Mouse (Mus musculus) liver, embryonic 12.5 days (tissue): Measurements from ENCODE around the gene Dlg2. TPM values are rescaled to one million over a fixed set of nuclear protein-coding genes. Genes with fewer than 3 reads are reported as not detected.

ENCODE experiments used
- ATAC-seq: fragments of 200-750 bp; cut with Nextera tagmentation; 2 replicates; pipeline ENCODE4 v1.8.0; 2017; ENCODE audit warnings: moderate number of reproducible peaks, mild to moderate bottlenecking, moderate library complexity
- H3K27ac ChIP-seq: fragments of 300-500 bp; sonication (generic); 2 replicates; pipeline ENCODE4 v1.5.1; 2016; ENCODE audit warnings: mild to moderate bottlenecking
- H3K27me3 ChIP-seq: fragments of 300-500 bp; sonication (generic); replicated peaks from 2 replicates; pipeline ENCODE4 v1.6.1; 2016; ENCODE audit warnings: mild to moderate bottlenecking, moderate library complexity
- H3K36me3 ChIP-seq: fragments of 300-500 bp; sonication (generic); 2 replicates; pipeline ENCODE4 v1.6.1; 2016; ENCODE audit warnings: mild to moderate bottlenecking, moderate library complexity
- H3K4me1 ChIP-seq: fragments of 300-500 bp; sonication (generic); 2 replicates; pipeline ENCODE4 v1.6.1; 2016
- H3K4me2 ChIP-seq: fragments of 300-500 bp; sonication (generic); 2 replicates; pipeline ENCODE4 v1.6.1; 2016; ENCODE audit warnings: mild to moderate bottlenecking, moderate library complexity
- H3K4me3 ChIP-seq: fragments of 300-500 bp; sonication (generic); 2 replicates; pipeline ENCODE4 v1.5.1; 2016; ENCODE audit warnings: mild to moderate bottlenecking, moderate library complexity
- H3K9ac ChIP-seq: fragments of 300-500 bp; sonication (generic); 2 replicates; pipeline ENCODE4 v1.6.1; 2016; ENCODE audit warnings: mild to moderate bottlenecking, moderate library complexity
- H3K9me3 ChIP-seq: fragments of 300-500 bp; sonication (generic); replicated peaks from 2 replicates; pipeline ENCODE4 v1.6.1; 2016; ENCODE audit warnings: mild to moderate bottlenecking, moderate library complexity
- WGBS: fragments of 180-500 bp; shearing (Covaris S2); methylation state at CpG from one replicate; pipeline ENCODE4 v1.1.7; 2016; ENCODE audit not compliant: insufficient replicate concordance; 5-methylcytosine and 5-hydroxymethylcytosine counted together
- polyA plus RNA-seq: library from polyadenylated mRNA; unstranded; fragments of >200 nt; fragmentation: Nextera tagmentation; extraction: Ambion mirVana; gene quantifications from 2 replicates; pipeline ENCODE4 v1.2.1, GENCODE M21; 2016

The Dlg2 gene
- polyA plus RNA-seq, 1 experiment from 2014 or later, result 1.1 TPM

- Histone ChIP-seq H3K4me1 (no peaks in the 10 kb centered on the region), H3K27me3 (no peaks in the 10 kb centered on the region), H3K9me3 (no peaks in the 10 kb centered on the region), H3K4me3 (no peak overlapping the region), H3K9ac (no peak overlapping the region), H3K4me2 (no peak overlapping the region), H3K36me3 (no peaks in the 10 kb centered on the region), H3K27ac (no peak overlapping the region)
- WGBS, result 51% methylated on average over 4 of the region's 4 CpGs
- no peak for ATAC-seq
Measured at GRCm38 (mm10) chr7:92442082-92442481, 1965.6 kb downstream of the Dlg2 start.

DNA sequence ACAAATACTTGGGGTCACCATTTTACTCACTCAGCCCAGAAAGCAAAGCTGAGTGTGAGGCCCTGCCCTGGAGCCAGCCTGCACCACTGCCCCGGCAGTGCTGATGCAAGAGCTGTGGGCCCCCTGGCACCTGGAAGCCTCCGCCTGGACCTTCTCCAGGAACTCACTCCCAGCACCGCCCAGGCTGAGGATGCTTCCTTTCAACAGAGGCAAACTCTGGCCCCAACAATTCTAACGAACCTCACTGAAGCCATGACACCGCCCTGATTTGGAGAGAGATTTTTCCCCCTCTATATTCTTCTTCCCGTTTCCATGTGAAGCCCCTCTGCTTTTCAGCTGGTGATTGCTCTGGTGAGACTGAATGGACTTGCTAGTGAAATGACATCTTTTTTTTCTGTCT lies 1971.5 kb downstream of the Dlg2 start:
- Histone ChIP-seq H3K9me3 (no peaks in the 10 kb centered on the region), H3K27ac (no peak overlapping the region), H3K4me3 (no peak overlapping the region), H3K36me3 (no peaks in the 10 kb centered on the region), H3K4me1 (no peaks in the 10 kb centered on the region), H3K27me3 (no peaks in the 10 kb centered on the region), H3K4me2 (no peak overlapping the region), H3K9ac (no peak overlapping the region)
- no peak for ATAC-seq
- WGBS, result 60% methylated on average over 6 of the region's 6 CpGs

DNA sequence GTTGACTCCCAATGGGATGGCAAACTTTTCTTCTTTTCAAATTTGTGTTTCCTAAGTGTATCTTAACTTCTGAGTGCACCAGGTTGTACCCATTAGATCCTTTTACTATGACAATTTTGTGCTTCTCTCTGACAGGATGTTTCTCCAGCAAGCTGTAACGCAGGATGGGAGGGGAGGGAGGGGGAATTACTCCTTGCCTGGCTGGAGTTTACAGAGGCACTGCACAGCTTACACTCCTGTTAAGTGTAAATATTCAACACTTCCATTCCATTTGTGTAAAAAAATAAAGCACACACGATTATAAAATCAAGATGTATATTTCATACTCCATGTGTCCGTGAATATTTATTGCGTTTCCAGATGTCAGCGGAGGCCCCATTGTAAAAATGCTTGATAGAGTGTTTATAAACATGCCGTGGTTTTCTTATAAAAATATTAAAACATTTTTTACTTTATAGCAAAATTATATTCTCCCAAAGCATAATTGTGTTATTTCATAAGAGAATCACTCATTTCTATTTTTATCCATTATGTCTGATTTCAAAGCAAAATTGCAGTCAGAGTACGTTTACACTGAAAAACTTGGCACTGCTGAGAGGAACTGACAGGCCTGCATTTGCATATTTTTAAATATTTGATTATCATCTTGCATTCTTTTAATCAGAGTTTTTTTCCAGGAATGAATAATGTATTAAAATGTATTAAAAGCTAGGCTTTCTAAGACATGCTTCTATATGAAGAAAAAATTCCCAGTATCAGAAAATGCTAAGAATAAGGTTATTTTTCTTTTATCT lies 1972.5 kb downstream of the Dlg2 start:
- no peak overlapping the region for H3K27ac ChIP-seq
- no peak overlapping the region for H3K4me2 ChIP-seq
- H3K4me1 ChIP-seq, result no peaks in the 10 kb centered on the region
- no peaks in the 10 kb centered on the region for H3K9me3 ChIP-seq
- H3K27me3 ChIP-seq, result no peaks in the 10 kb centered on the region
- H3K4me3 ChIP-seq, result no peak overlapping the region
- 66% methylated on average over 7 of the region's 7 CpGs for WGBS
- H3K36me3 ChIP-seq, result no peaks in the 10 kb centered on the region
- ATAC-seq, result no peak
- no peak overlapping the region for H3K9ac ChIP-seq

GRCm38 (mm10) chr7:92454176-92454575 lies 1977.7 kb downstream of the Dlg2 start:
- ATAC-seq, result no peak

DNA sequence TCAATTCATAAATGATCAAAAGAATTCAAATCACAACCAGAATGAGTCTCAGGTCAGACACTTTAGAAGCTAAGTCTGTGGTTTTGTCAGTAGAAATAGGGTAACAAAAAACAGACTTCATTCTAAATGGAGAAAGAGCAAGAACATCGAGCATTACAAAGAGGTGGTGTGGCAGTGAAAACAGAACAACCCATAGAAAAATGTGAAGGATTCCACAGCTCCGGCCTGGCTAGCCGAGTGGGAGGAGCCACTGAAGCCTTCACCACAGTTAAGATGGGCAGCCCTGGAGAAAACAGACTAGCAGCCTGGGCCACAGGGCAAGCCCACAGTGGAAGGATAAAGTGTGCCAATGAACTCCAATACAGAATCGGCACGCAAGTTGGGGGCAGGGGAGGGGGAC lies 1979.5 kb downstream of the Dlg2 start:
- no peak overlapping the region for H3K4me2 ChIP-seq
- no peak overlapping the region for H3K27ac ChIP-seq
- H3K27me3 ChIP-seq, result no peaks in the 10 kb centered on the region
- H3K36me3 ChIP-seq, result no peaks in the 10 kb centered on the region
- H3K9me3 ChIP-seq, result no peaks in the 10 kb centered on the region
- H3K4me1 ChIP-seq, result no peaks in the 10 kb centered on the region
- ATAC-seq, result no peak
- no peak overlapping the region for H3K9ac ChIP-seq
- 62% methylated on average over 5 of the region's 5 CpGs for WGBS
- no peak overlapping the region for H3K4me3 ChIP-seq

More at GRCm38 (mm10) chr7:92454176-92454575, 1977.7 kb downstream of the Dlg2 start:
- Histone ChIP-seq H3K9me3 (no peaks in the 10 kb centered on the region), H3K27ac (no peak overlapping the region), H3K4me3 (no peak overlapping the region), H3K4me2 (no peak overlapping the region), H3K9ac (no peak overlapping the region), H3K27me3 (no peaks in the 10 kb centered on the region), H3K4me1 (no peaks in the 10 kb centered on the region), H3K36me3 (no peaks in the 10 kb centered on the region)
- WGBS, result 50% methylated on average over 2 of the region's 2 CpGs

- no peak for ATAC-seq
- H3K27ac ChIP-seq, result no peak overlapping the region
Measured at GRCm38 (mm10) chr7:92457791-92458190, 1981.3 kb downstream of the Dlg2 start.

GRCm38 (mm10) chr7:92458308-92458707 lies 1981.8 kb downstream of the Dlg2 start:
- Histone ChIP-seq H3K4me3 (no peak overlapping the region), H3K36me3 (no peaks in the 10 kb centered on the region), H3K4me1 (no peaks in the 10 kb centered on the region), H3K27me3 (no peaks in the 10 kb centered on the region), H3K27ac (no peak overlapping the region), H3K4me2 (no peak overlapping the region), H3K9ac (no peak overlapping the region), H3K9me3 (no peaks in the 10 kb centered on the region)
- 36% methylated on average over 4 of the region's 4 CpGs for WGBS
- no peak for ATAC-seq

More at GRCm38 (mm10) chr7:92457791-92458190, 1981.3 kb downstream of the Dlg2 start:
- WGBS, result 39% methylated on average over 4 of the region's 4 CpGs
- H3K36me3 ChIP-seq, result no peaks in the 10 kb centered on the region
- H3K4me2 ChIP-seq, result no peak overlapping the region
- H3K9me3 ChIP-seq, result no peaks in the 10 kb centered on the region
- no peaks in the 10 kb centered on the region for H3K4me1 ChIP-seq
- H3K4me3 ChIP-seq, result no peak overlapping the region
- H3K9ac ChIP-seq, result no peak overlapping the region
- H3K27me3 ChIP-seq, result no peaks in the 10 kb centered on the region

- H3K4me2 ChIP-seq, result no peak overlapping the region
- no peak for ATAC-seq
- H3K36me3 ChIP-seq, result no peaks in the 10 kb centered on the region
Measured at GRCm38 (mm10) chr7:92460578-92460977, 1984.1 kb downstream of the Dlg2 start.

GRCm38 (mm10) chr7:92461256-92461655 lies 1984.8 kb downstream of the Dlg2 start:
- Histone ChIP-seq H3K36me3 (no peaks in the 10 kb centered on the region), H3K27me3 (no peaks in the 10 kb centered on the region), H3K4me2 (no peak overlapping the region), H3K9ac (no peak overlapping the region), H3K4me3 (no peak overlapping the region), H3K4me1 (no peaks in the 10 kb centered on the region), H3K27ac (no peak overlapping the region), H3K9me3 (no peaks in the 10 kb centered on the region)
- WGBS, result 51% methylated on average over 3 of the region's 3 CpGs
- ATAC-seq, result no peak

More at GRCm38 (mm10) chr7:92460578-92460977, 1984.1 kb downstream of the Dlg2 start:
- Histone ChIP-seq H3K27ac (no peak overlapping the region), H3K4me1 (no peaks in the 10 kb centered on the region), H3K9ac (no peak overlapping the region), H3K9me3 (no peaks in the 10 kb centered on the region), H3K27me3 (no peaks in the 10 kb centered on the region), H3K4me3 (no peak overlapping the region)

DNA sequence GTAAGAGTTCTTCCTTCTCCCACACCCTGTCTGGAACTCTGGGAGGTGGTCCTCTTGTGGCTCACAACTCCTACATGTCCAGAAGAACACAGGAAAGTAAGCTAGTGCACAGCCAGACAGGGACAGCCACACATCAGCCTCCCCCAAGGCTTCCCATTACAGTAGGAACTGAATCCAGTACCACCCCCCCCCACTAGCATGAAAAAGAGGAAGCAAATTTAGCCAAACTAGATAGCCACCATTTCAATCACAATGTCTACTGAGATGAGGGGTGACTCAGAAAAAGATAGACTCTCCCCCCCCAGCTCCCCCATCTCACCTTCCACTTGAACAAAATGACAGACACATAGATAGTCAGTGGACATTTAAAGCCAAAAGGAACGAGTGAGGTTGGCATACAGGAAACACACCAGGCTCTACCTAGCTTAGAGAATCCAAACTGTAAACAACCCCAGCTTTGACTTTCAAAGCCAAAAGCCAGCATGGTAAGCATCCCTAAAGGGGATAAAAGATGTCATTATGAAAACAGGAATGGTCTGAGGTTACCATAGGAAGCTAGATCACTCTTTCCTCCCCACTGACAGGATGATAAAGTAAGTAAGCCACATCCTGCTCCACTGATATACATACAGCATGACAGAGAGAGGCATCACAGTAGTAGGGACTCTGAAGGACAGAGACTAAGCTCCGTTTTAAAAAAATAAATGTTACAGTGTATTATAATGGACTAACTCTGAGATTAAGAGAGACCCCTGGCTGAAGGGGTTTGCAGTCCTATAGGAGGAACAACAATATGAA lies 1986.8 kb downstream of the Dlg2 start:
- ATAC-seq, result no peak
- no peak overlapping the region for H3K4me2 ChIP-seq
- H3K4me1 ChIP-seq, result no peaks in the 10 kb centered on the region
- H3K27ac ChIP-seq, result no peak overlapping the region
- no peak overlapping the region for H3K4me3 ChIP-seq
- no peaks in the 10 kb centered on the region for H3K9me3 ChIP-seq
- no peaks in the 10 kb centered on the region for H3K27me3 ChIP-seq
- H3K36me3 ChIP-seq, result no peaks in the 10 kb centered on the region
- 20% methylated on average over 2 of the region's 2 CpGs for WGBS
- no peak overlapping the region for H3K9ac ChIP-seq

- Histone ChIP-seq H3K4me3 (no peak overlapping the region), H3K4me1 (no peaks in the 10 kb centered on the region), H3K36me3 (no peaks in the 10 kb centered on the region), H3K27me3 (no peaks in the 10 kb centered on the region), H3K9ac (no peak overlapping the region), H3K9me3 (no peaks in the 10 kb centered on the region), H3K27ac (no peak overlapping the region), H3K4me2 (no peak overlapping the region)
- 54% methylated on average over 2 of the region's 2 CpGs for WGBS
- no peak for ATAC-seq
Measured at GRCm38 (mm10) chr7:92464290-92464689, 1987.8 kb downstream of the Dlg2 start.

GRCm38 (mm10) chr7:92479143-92479542 lies 2002.7 kb downstream of the Dlg2 start:
- WGBS, result 53% methylated on average over 1 of the region's 1 CpGs
- no peak for ATAC-seq
- 0 out of 2 replicates have a peak, but pooled peaks cover 2% of the 10 kb centered on the region for H3K27me3 ChIP-seq
- H3K27ac ChIP-seq, result no peak overlapping the region
- no peak overlapping the region for H3K4me2 ChIP-seq
- no peak overlapping the region for H3K9ac ChIP-seq
- no peaks in the 10 kb centered on the region for H3K9me3 ChIP-seq
- H3K36me3 ChIP-seq, result no peaks in the 10 kb centered on the region
- H3K4me3 ChIP-seq, result no peak overlapping the region
- H3K4me1 ChIP-seq, result no peaks in the 10 kb centered on the region
